Mouse (Mus musculus) erythroblast, embryonic 14.5 days (primary cell): Measurements from ENCODE around the gene Ext2.

ENCODE experiments used
- GATA1 ChIP-seq: IDR thresholded peaks from 2 replicates; pipeline ENCODE4 v1.6.1; 2012; ENCODE audit warnings: low read length, inconsistent platforms, mixed read lengths
- TAL1 ChIP-seq: IDR thresholded peaks from 3 replicates; pipeline ENCODE4 v1.6.1; 2012; ENCODE audit warnings: low read length, inconsistent platforms, mixed read lengths

DNA sequence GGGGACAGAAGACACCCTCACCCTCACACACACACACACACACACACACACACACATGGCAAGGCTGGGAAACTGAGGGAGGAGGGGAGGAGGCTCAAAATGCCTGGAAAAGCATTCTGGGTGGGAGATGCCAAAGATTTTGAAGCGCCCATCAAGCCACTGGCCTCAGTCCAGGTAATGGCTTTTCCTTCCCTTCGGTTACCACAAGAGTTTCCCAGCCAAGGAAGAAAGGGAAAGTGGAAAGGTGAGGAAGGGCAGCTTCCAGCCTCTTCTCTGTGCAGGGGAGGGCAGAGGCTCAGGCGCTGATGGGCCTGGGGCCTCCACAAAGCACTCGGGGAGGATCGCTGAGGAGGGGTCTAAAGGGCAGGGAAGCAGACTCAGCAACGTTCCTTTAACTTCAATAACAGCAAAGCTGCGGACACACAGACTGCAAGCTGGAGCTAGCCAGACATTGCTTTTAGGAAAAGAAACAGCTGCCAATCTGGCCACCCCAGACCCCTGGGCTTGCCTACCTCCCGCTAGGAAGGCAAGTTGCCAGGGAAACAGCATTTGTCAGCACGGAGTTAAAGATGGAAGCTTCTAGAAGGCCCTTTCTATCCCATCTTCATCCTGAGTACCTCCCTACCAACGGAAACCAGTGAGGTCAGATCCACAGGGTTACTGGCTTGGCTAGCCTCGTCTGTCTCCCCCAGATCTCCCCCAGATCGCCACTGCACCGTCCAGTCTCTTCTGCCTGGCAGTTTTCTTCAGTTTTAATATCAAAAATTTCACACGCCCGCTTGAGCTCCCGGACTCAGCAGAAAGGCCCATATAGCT is 43.1 kb downstream of the Ext2 start:
- TF ChIP-seq TAL1: no peak
- TF ChIP-seq GATA1: no peak
